Mouse (Mus musculus) skeletal muscle tissue, adult 2 months (tissue): Measurements from ENCODE around the gene Hist1h2ab.
"Not testable (repeated sequence)": the region's sequence is repeated elsewhere in the genome, so short reads cannot be mapped to it uniquely, and the experiment has no call there.

Source experiments
- DNase-seq: peaks from one replicate; pipeline ENCODE4 v3.0.0-alpha.2; 2012; ENCODE audit warnings: low read depth, low spot score

The Hist1h2ab gene

GRCm38 (mm10) chr13:23750839-23751477 lies at the start of gene Hist1h2ab:
Gene Hist1h2ab, plus strand, starts transcription at chr13:23751126.
- DNase-seq, result peak; percentile 37

- DNase-seq, result no peak
Measured at GRCm38 (mm10) chr13:23702220-23702619, 48.7 kb upstream of the Hist1h2ab start.

GRCm38 (mm10) chr13:23702801-23703200 lies 48.1 kb upstream of the Hist1h2ab start:
- DNase-seq, result not testable (repeated sequence)

GRCm38 (mm10) chr13:23705751-23706356 lies 45.1 kb upstream of the Hist1h2ab start:
- DNase-seq, result no peak

- DNase-seq, result no peak
Measured at GRCm38 (mm10) chr13:23706771-23707170, 44.2 kb upstream of the Hist1h2ab start.

GRCm38 (mm10) chr13:23708041-23708440 lies 42.9 kb upstream of the Hist1h2ab start:
- DNase-seq, result no peak

GRCm38 (mm10) chr13:23708654-23709053 lies 42.3 kb upstream of the Hist1h2ab start:
- DNase-seq, result no peak

- no peak for DNase-seq
Measured at GRCm38 (mm10) chr13:23709714-23710373, 41.1 kb upstream of the Hist1h2ab start.

GRCm38 (mm10) chr13:23710374-23711089 lies 40.4 kb upstream of the Hist1h2ab start, which contains the start of gene Hfe:
Gene Hfe, minus strand, starts transcription at chr13:23710854.
- peak; percentile 61 for DNase-seq

GRCm38 (mm10) chr13:23716261-23717042 lies 34.5 kb upstream of the Hist1h2ab start:
- no peak for DNase-seq

- no peak for DNase-seq
Measured at GRCm38 (mm10) chr13:23717176-23717575, 33.8 kb upstream of the Hist1h2ab start.

GRCm38 (mm10) chr13:23717593-23718245 lies 33.2 kb upstream of the Hist1h2ab start:
- not testable (repeated sequence) for DNase-seq

GRCm38 (mm10) chr13:23724239-23724638 lies 26.7 kb upstream of the Hist1h2ab start:
- no peak for DNase-seq

GRCm38 (mm10) chr13:23725213-23725612 lies 25.7 kb upstream of the Hist1h2ab start:
- no peak for DNase-seq

- no peak for DNase-seq
Measured at GRCm38 (mm10) chr13:23728472-23729191, 22.3 kb upstream of the Hist1h2ab start.

- peak; percentile 36 for DNase-seq
Measured at GRCm38 (mm10) chr13:23729192-23729525, 21.8 kb upstream of the Hist1h2ab start.

GRCm38 (mm10) chr13:23729706-23730105 lies 21.2 kb upstream of the Hist1h2ab start:
- DNase-seq, result no peak

- peak; percentile 27 for DNase-seq
Measured at GRCm38 (mm10) chr13:23730479-23730878, 20.4 kb upstream of the Hist1h2ab start.

GRCm38 (mm10) chr13:23732156-23732804 lies 18.6 kb upstream of the Hist1h2ab start:
- DNase-seq, result peak; percentile 28

- DNase-seq, result no peak
Measured at GRCm38 (mm10) chr13:23737091-23737490, 13.8 kb upstream of the Hist1h2ab start.
